Mouse (Mus musculus) CH12.LX (cell line): Measurements from ENCODE around the gene Gm21961.

Source experiments
- CTCF ChIP-seq, 2 experiments: IDR thresholded peaks in 1 of 2; conservative IDR thresholded peaks in 1 of 2; 2 replicates each; pipeline ENCODE4 v1.5.1; 2011 to 2012; ENCODE audit warnings: low read depth in 2 of 2, low read length in 2 of 2, improper control_type of control experiment in 1 of 2, inconsistent platforms in 1 of 2, mild to moderate bottlenecking in 1 of 2, moderate library complexity in 1 of 2
- E2F4 ChIP-seq: IDR thresholded peaks from 2 replicates; pipeline ENCODE4 v1.6.1; 2011; ENCODE audit warnings: low read depth, low read length, improper control_type of control experiment; ENCODE audit not compliant: insufficient replicate concordance
- EP300 ChIP-seq: IDR thresholded peaks from 2 replicates; pipeline ENCODE4 v1.6.1; 2011; ENCODE audit warnings: low read length, improper control_type of control experiment
- ETS1 ChIP-seq: conservative IDR thresholded peaks from 2 replicates; pipeline ENCODE4 v1.6.1; 2012; ENCODE audit warnings: low read depth, mild to moderate bottlenecking, inconsistent platforms, low read length, improper control_type of control experiment, moderate library complexity
- IRF4 ChIP-seq: IDR thresholded peaks from 2 replicates; pipeline ENCODE4 v1.6.1; 2014; ENCODE audit warnings: low read depth, mild to moderate bottlenecking, inconsistent platforms, low read length, improper control_type of control experiment
- JUND ChIP-seq: conservative IDR thresholded peaks from 2 replicates; pipeline ENCODE4 v1.6.1; 2011; ENCODE audit warnings: low read depth, low read length, improper control_type of control experiment
- KAT2A ChIP-seq: IDR thresholded peaks from 2 replicates; pipeline ENCODE4 v1.6.1; 2012; ENCODE audit warnings: low read length, improper control_type of control experiment, inconsistent platforms; ENCODE audit not compliant: insufficient replicate concordance
- MAX ChIP-seq: IDR thresholded peaks from 2 replicates; pipeline ENCODE4 v1.6.1; 2011; ENCODE audit warnings: low read length, improper control_type of control experiment
- MEF2A ChIP-seq: IDR thresholded peaks from 2 replicates; pipeline ENCODE4 v1.6.1; 2014; ENCODE audit warnings: low read depth, mild to moderate bottlenecking, inconsistent platforms, low read length, improper control_type of control experiment, borderline replicate concordance
- POLR2A ChIP-seq: IDR thresholded peaks from 2 replicates; pipeline ENCODE4 v1.6.1; 2011; ENCODE audit warnings: low read depth, mild to moderate bottlenecking, improper control_type of control experiment, low read length
- RAD21 ChIP-seq: IDR thresholded peaks from 2 replicates; pipeline ENCODE4 v1.6.1; 2011; ENCODE audit warnings: low read depth, mild to moderate bottlenecking, low read length, improper control_type of control experiment, moderate library complexity
- TCF12 ChIP-seq: IDR thresholded peaks from 2 replicates; pipeline ENCODE4 v1.6.1; 2014; ENCODE audit warnings: low read depth, mild to moderate bottlenecking, inconsistent platforms, low read length, improper control_type of control experiment
- USF2 ChIP-seq: conservative IDR thresholded peaks from 2 replicates; pipeline ENCODE4 v1.6.1; 2011; ENCODE audit warnings: low read depth, low read length, improper control_type of control experiment

DNA sequence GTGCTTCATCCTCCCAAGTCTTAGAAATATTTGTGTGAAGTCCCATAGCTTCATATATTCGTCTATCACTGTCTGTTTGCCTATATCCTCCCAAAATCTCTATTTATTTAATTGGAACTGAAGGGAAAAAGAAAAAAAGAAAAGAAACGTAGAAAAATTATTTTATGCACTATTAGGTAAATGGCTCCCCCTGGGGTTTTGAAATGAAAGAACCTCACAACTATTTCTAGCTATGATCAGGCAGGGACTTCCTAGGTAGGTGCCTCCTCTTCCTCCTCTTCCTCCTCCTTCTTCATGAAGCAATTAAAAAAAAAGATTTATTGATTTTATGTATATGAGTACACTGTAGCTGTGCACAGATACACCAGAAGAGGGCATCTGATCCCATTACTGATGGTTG is 34.7 kb downstream of the Gm21961 start:
- no peak for TF ChIP-seq JUND
- TF ChIP-seq MAX, result no peak
- TF ChIP-seq CTCF (conservative IDR thresholded peaks at IDR 0.05 in 1 of 2, IDR thresholded peaks at IDR 0.05 in 1 of 2; ENCODE audit: low read depth in 2 of 2, low read length in 2 of 2), result no peak
- TF ChIP-seq EP300, result no peak
- no peak for TF ChIP-seq IRF4
- TF ChIP-seq E2F4, result no peak
- TF ChIP-seq MEF2A, result no peak
- TF ChIP-seq TCF12, result no peak
- no peak for TF ChIP-seq POLR2A
- no peak for TF ChIP-seq KAT2A
- TF ChIP-seq USF2, result no peak
- no peak for TF ChIP-seq ETS1
- TF ChIP-seq RAD21, result no peak; the same call in 1 of the 2 replicates
